Mouse (Mus musculus) CD8-positive naive resting alpha-beta T cell, adult 2 months (primary cell): ENCODE results near the gene Ntn5.
"Not testable (repeated sequence)": the region's sequence is repeated elsewhere in the genome, so short reads cannot be mapped to it uniquely, and the experiment has no call there.

Experiments used
- DNase-seq, 2 experiments: peaks; one replicate each; pipeline ENCODE4 v3.0.0; 2022; ENCODE audit warnings: low read depth in 2 of 2, low spot score in 2 of 2

The Ntn5 gene

DNA sequence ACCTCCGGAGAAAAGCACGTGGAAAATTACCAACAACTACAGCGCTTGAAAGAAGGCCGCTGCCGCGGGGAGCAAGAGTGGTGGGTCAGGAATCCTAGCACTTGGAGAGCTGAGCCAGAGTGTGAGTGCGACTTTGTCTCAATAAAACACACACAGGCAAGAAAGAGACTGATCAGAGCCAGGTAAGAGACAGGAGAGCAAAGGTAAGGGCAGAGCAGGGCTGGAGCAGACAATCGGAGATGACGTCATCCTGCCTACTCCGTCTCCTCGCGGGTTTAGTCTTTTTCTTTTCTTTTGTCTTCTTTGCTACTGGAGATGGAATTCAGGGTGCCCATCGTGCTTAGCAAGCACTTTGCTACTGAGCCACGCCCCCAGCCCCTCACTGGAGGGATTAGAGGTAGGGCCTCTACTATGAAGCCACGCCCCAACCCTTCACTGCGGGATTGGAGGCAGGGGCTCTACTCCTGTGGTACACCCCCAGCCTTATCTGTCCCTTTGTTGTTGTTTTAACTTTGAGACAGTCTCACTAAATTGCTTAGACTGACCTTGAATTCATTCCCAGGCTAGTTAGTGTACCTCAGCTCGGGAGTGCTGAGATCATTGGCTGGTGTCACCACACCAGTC lies 29.3 kb upstream of the Ntn5 start:
- DNase-seq: no peak

DNA sequence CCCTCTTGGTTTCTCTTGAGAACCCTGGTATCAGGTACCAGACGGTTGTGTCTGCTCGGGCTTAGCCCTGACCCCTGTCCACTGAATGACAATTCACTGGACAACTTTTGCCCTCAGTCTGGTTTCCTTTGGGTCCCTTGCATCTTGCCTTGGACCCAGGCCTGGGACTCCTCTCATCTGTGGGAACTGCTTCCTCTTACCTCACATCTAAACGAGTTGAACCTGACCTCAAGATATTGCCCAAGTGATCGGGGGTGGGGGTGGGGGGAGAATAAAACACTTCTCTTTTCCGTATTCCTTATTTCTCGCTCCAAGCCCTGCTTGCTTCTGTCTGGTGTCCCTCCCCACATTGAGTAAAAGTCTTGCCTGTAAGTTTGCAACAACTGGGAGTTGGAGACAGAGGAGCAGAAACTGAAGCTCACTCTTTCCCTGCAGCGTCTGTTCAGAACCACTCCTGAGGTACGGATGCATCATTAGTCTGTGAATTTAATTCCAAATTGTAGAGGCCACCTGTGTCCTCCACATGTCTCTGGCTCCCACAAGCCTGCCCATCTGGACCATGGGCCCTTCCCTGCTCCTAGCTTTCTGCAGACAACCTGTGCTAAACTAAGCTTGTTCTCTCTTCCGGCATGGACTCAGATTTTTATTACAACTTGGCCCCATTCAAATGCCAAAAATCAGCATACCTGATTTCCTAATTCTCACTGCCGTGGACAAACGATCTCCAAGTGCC lies 22.9 kb upstream of the Ntn5 start:
- DNase-seq: no peak

DNA sequence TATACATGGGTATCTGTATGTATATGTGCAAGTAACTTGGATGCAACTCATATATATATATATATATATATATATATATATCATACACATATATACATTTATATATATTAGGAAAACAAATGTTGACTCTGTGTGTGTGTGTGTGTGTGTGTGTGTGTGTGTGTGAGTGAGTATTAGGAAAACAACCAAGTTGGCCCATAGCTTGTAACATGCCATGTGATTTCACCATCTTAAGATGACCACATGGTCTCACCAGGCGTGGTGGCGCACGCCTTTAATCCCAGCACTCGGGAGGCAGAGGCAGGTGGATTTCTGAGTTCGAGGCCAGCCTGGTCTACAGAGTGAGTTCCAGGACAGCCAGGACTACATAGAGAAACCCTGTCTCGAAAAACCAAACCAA lies 22.1 kb upstream of the Ntn5 start:
- not testable (repeated sequence) for DNase-seq

DNA sequence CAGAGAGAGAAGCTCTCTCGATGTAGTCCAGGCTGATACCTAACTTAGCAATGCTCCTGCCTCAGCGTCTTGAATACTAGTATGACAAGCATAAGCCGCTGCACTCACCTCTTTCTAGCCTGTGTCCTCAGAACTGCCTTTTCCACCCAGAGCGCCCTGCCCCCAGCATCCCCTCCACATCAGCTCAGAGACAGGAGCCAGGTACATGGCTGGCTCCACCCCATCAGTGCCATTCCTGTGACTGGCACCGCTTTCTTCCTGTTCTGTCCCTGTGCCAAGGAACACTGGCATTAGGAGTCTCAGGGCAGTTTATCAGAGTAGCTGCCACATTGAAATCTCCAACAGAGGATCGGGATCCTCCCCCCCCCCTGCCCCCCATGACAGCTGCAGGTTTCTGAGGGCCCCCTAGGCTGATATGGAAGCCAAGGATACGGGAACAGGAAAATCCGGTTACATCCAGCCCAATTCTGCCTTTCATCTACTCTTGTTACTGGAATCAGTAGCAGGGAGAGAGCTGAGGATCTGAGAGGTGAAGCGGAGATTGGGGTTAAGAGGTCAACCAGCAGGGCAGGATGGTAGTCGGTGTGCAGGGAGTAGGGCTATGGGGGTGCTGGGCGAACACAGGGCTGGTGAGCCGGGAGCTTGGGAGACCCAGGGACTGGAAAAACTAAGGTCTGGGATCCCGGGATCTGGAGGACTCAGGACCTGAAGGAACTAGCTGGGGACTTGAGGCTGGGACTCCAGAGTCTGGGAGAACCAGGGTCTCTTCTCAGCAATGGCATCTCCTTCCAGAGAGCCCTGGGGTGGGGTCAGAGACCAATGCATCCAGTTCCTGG lies 18.3 kb upstream of the Ntn5 start:
- no peak for DNase-seq

DNA sequence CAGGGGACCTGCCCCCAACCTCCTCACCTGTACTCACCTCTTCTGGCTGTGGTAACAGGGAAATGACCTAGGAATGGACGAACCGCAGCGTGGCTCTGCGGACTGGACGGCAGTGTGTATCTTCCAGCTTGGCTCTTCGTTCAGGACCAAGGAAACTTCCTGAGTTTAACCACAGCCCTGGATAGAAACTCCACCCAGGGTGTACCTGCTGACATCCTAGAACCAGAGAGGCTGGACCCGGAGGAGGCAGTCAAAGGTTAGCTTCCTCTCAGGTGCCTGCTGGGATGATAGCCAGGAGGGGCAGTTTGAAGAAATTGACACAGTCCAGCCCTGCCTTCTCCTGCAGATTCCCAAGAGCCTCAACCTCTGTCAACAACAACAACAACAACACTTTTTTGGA lies 17.7 kb upstream of the Ntn5 start, which contains the start of gene Fut2:
Gene Fut2 (minus strand): TSS at position 234 of the 400 bp plus-strand sequence.
- DNase-seq: no peak

DNA sequence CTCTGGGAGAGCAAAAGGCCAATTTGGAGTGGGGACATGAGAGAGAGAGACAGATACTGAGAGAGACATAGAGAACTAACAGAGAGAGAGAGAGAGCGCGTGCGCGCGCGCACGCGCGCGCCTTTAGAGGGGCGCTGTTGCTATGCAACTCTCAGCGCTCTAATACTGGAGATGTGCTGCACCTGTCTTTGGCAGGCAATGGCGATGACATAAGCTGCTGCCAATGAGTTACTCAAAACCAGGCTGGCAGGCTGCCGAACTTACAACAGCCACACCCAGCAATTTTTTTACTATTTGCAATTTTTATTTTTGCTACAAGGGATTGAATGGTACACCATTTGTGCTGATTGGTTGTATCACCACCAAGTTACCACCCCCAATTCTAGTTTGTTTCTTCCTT lies 16.1 kb upstream of the Ntn5 start:
- no peak for DNase-seq

DNA sequence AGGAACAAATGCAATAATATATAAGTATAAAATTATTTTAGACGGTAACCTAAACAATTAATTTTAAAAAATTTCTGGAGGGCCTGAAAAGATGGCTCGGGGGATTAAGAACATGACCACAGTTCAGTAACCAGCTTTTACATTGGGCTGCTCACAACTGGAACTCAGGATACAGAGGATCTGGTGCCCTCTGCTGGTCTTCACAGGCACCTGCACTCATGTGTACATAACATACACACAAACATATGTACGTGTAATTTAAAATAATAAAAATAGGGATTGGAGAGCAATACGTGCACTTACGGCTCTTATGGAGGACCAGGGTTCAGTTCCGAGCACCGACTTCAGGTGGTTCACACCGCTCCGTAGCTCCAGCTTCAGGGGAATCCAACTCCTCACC lies 14.9 kb upstream of the Ntn5 start:
- DNase-seq: no peak

DNA sequence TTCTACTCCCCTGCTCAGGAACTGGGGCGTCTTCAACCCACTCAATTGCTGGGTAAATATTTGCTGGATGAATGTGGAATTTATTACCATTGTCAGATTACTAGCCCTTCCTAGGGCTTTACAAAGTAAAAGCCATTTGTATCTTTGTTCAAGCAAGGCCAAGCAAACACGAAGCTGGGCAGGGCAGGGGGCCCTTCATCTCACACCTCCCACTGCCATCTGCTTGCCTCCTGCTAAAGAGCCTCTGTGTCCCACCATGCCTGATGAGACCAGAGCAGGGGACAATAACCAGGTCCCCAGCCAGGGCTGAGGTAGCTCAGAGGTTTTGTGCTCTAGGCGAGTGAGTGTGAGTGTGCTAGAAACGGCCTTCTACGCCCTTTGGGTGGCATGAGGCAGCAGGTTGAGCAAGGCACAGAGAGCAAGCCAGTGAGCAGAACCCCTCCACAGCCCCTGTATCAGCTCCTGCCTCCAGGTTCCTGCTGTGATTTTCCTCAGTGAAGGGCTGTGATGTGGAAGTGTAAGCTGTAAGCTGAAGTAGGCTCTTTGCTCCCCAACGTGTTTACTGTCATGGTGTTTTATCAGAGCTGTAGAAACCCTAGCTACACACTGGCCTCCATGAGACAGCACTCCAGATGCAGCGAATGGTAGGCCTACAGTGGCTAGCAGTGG lies 6.1 kb upstream of the Ntn5 start:
- DNase-seq: no peak

DNA sequence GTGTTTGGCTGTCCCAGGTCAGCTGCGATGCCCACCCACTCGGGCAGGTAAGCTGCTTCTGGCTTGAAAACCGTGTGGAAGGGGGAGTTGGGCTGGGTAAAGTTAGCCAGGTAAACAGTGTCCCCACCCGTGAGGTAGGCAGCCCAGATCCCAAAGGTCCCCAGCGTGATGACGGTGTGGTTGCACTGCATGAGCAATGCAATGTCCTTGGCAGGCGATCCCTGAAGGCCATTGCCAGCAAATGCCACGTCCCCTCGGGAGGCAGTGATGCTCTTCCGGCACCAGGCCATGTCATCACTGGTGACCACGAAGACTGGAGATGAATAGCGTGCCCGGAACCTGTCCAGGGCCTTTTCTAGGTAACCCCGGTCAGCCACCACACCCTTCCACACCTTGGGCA lies 5.3 kb upstream of the Ntn5 start:
- DNase-seq: no peak

DNA sequence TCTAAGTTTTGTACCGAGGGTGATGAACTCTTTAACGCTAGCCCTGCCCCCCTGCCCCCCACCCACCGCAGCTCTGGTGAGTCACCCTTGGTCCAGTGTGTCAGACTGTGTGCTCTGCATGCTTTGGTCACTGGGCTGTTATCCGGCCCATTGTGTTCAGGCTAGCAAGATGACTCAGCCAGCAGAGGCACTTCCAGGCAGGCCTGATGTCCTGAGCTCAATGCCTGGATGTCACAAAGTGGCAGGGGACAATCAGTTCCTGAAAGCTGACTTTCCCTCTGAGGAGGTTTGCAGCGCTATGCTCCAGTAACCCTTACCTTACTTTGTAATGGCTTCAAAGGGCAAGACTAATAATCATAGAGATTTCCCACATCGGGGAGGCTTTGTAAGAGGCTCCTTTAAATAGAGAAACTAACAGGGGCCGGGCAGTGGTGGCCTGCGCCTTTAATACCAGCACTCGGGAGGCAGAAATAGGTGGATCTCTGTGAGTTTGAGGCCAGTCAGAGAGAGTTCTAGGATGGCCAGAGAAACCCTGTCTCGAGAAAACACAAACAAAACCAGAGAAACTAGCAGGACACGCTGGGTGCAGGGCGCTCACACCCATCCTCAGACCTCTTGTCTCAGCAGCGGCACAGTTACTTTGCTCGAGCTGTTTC lies 3.7 kb upstream of the Ntn5 start:
- no peak for DNase-seq

DNA sequence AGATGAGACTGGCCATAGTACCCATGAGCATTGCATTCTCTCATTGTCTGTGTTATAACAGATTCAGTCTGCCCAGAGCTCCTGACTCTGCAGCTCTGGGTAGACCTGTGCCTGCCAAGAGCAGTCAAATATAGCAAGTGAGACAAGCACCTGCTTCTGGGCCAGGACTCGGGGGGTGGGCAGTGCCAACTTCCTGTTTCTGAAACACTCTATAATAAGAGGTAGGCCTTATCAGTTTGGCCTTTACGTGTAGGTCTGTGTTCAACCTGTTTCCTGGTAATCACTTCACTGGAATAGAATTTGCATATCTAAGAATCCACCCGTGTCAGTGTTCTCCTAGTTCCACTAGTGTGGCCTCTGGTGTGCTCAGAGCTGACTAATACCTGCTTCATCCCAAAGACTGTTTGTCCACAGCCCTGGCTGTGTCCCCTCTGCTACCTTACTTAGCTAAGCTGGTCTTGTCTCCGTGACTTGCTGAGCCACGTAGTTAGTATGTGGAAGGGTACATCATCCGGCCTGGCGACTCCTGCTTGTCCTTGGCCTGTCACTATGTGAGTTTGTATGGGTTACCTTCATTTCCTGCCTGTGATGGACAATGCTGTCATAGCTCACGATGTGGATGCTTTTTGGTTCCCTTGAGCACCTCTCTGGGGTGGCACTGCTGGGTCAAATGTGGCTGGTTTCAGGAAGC lies 2.6 kb upstream of the Ntn5 start:
- no peak for DNase-seq

DNA sequence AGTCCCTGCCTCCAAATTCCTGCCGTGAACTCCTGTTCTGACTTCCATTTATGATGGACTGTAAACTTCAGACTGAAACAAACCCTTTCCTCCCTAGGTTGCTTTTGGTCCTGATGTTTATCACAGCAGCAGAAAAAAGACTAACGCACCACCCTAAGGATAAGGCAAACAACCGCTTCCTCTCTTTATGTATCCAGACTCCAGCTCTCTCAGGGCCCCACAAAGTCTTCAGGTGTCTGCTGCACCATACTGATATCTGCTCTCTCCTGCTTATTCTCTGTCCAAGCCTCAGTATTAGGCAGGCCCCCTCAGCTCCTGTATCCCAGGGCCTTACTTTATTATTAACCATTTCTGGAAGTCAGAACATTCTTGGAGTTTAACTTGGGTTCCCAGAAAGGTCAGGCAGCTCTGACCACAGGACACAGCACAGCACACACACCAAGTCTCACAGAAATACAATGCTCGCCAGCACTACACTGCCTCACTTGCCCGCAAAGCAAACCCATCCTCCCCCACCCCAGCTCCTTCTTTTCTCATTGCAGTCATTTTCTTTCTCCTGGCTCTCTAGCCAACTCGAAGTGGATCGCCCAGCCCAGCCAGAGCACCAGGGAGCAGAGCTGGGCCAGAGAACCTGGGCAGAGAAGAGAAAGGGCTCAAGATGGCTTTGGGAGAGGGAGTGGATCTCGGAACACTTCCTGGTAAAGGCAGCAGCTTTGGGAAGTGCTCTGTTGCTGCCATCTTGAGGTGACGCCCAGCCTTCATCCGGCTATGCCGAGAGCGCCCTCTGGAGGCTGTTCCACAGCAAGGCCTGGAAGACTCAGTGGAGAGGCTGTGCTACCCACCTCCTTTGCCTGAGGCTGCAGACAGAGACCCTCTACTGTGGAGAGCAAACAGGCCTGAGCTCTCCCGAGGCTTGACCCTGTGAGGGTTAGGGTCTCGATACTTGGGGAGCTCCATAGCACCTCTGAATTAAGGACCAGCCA lies 1.4 kb upstream of the Ntn5 start:
- DNase-seq: peak; percentile 69 to 79

DNA sequence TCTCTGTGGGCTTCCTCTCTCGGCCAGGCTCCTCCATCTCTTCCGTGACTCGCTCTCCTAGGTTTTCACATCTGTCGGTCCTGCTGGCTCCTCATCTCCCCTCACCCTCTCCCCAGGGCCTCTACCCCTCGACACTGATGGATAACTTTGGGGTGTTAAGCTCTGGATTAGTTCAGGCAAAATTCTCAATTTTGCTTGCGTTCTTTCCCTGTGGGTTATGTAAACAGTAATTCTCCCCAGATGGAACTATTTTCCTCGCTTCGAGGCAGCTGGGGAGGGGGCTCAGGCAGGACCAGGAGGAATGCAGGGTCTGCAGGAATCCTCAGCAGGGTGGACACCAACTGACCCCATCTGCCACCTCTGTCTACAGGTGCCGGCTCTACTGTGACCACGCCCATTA lies 2.0 kb downstream of the Ntn5 start:
- DNase-seq: no peak

DNA sequence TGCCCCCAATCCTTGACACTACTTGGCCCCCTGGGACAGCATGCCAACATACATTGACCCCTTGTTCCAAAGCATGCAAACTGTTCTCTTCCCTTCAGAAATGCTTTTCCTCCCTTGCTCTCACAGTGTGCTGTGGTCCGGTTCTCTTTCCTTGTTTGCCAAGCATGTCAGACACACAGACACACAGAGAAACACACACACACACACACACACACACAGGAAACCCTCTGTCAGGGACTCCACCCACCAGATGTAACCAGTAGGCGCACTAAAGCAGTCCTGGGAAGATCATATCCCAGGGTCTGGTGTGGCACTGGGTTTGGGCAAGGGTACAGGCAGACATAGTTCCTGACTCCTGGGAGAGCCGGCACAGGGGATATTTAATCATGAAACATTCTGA lies 3.0 kb downstream of the Ntn5 start:
- DNase-seq: no peak

DNA sequence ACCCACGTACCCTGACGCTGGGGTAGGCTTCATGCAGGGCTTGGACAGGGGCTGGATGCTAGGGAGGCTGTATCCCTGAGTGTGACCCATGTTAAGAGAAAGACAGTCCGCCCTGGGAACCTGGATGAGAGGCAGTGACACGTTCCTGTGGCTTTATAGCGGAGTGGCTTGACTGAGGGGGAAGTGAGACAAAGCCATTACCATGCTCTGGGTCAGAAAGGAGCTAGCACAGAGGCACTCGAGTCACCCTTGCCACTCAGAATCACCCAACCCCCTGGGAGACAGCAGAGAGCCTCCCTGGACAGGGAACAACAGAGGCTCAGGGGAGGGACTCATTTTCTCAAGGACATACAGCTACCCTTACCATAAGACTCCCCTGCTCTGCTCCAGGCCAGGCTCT lies 5.3 kb downstream of the Ntn5 start:
- DNase-seq: no peak

DNA sequence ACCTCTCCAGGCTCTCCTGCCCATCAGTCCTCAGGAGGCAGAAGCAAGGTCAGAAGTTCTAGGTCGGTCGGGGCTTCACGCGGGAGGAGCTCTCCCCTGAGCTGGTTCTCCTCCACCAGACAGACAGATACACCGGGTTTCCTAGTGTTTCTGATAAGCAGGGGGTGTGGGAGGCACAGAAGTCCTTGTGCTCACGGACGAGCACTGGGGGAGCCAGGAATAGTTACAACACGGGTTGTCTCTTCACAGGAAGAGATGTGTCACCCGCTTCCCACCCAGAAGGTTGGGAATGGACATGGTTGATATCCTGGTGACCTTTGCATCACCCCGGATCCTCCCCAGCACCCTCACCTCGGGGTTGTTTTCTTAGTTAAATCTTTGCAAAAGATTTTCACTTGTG lies 6.0 kb downstream of the Ntn5 start:
- DNase-seq: no peak

DNA sequence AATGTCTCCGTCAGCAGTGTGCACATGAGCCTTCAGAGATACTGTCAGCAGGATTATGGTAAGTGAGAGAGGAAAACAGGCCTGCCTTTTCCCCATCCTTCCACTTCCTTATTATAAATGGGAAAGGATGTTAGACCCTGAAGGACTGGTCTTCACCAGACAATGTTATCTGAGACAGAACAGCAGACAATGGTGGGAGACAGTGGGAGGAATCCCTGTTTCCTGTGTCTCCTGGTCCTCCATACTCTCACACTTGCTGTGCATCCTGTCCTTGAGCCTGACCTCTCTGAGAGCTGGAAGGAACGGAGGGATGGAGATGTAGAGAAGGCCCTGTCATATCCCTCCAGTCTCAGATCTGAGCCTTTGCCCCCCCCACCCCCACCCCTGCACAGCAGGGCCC lies 8.5 kb downstream of the Ntn5 start:
- DNase-seq: no peak

DNA sequence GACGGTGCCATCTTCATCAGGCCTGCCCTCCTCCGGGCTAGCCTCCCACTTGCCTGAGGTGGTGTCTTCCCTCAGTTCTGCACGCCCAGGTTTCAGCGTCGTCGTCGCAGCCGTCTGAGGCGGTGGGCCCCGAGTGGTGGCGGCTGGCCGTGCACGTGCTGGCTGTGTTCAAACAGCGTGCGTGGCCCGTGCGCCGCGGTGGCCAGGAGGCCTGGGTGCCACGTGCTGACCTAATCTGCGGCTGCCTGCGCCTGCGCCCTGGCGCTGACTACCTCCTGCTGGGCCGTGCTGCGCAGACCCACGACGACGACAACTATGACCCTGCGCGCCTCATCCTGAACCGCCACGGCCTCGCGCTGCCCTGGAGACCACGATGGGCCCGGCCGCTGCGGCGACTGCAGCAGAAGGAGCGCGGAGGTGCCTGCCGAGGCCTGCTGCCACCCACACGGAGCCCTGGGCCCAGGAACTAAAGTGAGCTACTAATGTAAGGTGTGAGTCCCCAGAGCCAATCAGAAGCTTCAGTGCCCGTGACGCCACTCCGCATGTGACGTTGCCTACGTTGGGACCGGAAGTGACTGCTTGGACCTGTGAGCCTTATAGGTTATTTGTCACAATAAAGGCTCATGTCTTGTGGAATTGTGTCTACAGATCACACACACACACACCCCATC lies 10.2 kb downstream of the Ntn5 start, which contains the start of gene Sec1:
Gene Sec1 (minus strand): TSS at position 482 of the 671 bp plus-strand sequence.
- no peak for DNase-seq

DNA sequence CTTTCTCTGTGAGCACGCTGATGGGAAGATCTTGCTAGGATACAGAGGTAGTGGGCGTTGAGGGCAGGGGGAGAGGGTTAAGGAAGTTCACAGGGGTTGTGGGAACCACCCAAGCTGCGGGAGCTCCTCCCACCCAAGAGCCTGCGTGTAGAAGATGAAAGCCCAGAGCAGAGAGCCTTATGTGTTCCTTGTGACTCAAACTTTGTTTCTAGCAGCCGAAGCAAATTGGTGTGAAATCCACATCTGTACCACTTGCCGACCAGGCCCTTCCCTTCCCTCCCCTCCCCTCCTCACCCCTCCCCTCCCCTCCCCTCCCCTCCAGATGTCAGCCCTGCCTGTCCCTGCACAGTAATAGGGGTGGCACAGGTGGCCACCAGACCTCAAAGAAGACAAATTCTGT lies 11.3 kb downstream of the Ntn5 start:
- DNase-seq: no peak
